Mouse (Mus musculus): Measurements from ENCODE around the gene Gm9844. TPM values are rescaled to one million over a fixed set of nuclear protein-coding genes. Genes with fewer than 3 reads are reported as not detected.

The Gm9844 gene
- 0.25 and 0.78 TPM in 2 replicates for polyA plus RNA-seq (2012; rRNA removed)

GRCm38 (mm10) chr7:24861913-24862312 lies at the start of gene Gm9844:
TSS of gene Gm9844 (plus strand) at chr7:24862213.

DNA sequence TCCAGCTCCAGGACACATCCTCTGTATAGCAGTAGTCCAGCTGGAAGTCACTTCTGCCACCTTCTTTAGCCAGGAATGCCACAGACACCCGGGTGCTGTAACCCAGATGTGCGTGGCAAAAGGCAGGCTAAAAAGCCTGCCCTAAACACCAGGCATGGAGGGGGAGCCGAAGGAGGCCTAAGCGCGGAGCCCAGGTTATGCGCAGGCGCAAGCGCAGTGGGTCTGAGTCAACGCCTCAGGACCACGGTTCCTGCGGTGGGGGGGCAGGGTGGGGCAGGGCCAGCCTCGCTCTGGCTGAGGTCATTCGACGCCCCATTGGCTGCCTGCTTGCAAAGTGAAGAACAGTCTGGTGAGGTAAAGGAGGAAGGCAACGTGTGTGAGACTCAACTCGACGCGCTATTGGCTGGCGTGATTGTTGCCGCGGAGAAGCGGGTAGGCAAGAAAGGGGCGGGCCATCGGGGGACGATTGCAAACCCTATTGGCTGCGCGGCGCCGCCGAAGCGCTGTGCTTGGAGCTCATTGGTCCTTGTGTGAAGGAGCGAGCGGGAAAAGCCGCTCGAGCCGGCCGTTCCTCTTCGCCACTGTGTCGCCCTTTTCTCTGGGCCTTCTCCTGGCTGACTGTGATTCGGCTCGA lies 7.6 kb downstream of the Gm9844 start, which contains the start of the genes Lypd4 and Dmrtc2:
Gene Lypd4, minus strand, starts transcription at position 410 of the 634 bp plus-strand sequence.
Gene Dmrtc2, plus strand, starts transcription at position 526 of the 634 bp plus-strand sequence.

DNA sequence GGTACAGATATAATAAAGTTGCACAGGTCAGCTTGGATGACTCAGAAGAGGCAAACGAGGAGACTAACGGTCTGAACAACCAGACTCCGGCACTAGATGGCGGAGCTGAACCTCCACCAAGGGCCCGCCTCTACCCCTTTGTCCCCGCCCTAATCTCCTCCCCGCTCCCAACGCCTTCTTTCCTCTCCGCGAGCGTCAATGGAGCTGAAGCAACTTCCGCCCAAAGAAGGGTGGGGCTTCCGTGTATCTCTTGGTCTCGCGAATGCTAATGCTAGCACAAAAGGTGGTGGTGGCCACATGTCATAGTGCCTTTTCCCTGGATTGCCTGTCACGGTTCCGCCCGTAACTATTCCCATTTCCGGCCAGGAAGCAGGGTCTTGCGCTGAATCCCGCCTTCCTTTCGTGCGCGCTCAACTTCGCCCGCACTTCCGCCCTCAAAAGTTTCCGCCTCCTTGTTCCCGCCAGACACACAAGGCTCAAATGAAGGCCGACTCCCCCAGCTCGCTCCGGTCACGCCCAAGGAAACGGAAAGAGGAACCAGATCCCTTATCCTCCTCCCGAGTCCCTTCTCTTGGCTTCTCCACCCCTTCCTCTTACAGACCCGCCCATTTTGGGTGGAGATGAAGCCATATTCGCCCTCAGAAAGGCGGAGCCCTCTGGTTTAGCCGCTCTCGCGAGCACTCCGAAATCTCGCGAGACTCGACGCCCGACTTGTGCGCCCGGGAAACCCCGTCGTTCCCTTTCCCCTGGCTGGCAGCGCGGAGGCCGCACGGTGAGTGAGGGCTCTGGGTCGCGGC lies 22.1 kb downstream of the Gm9844 start, which contains the start of gene Rps19:
Gene Rps19, plus strand, starts transcription at position 476 of the 797 bp plus-strand sequence.

DNA sequence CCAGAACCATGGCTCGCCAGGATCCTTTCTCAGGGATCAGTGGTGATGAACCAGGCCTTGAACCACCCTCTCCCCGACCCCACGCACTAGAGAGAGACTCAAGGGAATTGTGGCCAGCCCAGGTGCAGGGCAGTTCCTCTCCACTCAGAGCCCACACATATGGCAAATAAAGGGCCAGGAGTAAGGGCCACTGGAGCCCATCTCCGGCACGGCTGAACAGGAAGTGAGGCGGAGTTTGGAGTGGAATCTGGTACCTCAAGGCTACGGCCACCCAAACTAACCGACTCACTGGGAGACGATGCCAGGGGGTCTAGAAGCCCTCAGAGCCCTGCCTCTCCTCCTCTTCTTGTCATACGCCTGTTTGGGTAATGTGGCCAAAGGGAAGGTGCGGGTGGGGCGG lies 35.2 kb downstream of the Gm9844 start, which contains the start of gene Cd79a:
Gene Cd79a, plus strand, starts transcription at position 158 of the 400 bp plus-strand sequence.

GRCm38 (mm10) chr7:24902630-24903443 lies 40.8 kb downstream of the Gm9844 start, which contains the start of gene Arhgef1:
TSS of gene Arhgef1 (plus strand) at chr7:24902912.

Other genes with a start within 250 kb of the Gm9844 start
- 168 and 173 TPM in 2 replicates for gene Lypd3, start 225.7 kb upstream of the Gm9844 start, polyA plus RNA-seq (2012; rRNA removed)
- not detected in 2 replicates for gene Tex101, start 185.5 kb upstream of the Gm9844 start, polyA plus RNA-seq (2012; rRNA removed)
- not detected in 2 replicates for gene BC049730, start 153.0 kb upstream of the Gm9844 start, polyA plus RNA-seq (2012; rRNA removed)
- gene Gm4763, start 135.3 kb upstream of the Gm9844 start, polyA plus RNA-seq (2012; rRNA removed) = not detected in 2 replicates
- 2.9 and 3.4 TPM in 2 replicates for gene Cd177, start 101.9 kb upstream of the Gm9844 start, polyA plus RNA-seq (2012; rRNA removed)
- 3.0 and 3.4 TPM in 2 replicates for gene Ceacam10, start 85.0 kb upstream of the Gm9844 start, polyA plus RNA-seq (2012; rRNA removed)
- gene Lypd4, start 7.7 kb downstream of the Gm9844 start, polyA plus RNA-seq (2012; rRNA removed) = not detected in 2 replicates
- gene Dmrtc2, start 7.8 kb downstream of the Gm9844 start, polyA plus RNA-seq (2012; rRNA removed) = not detected in 2 replicates
- 211 and 227 TPM in 2 replicates for gene Rps19, start 22.2 kb downstream of the Gm9844 start, polyA plus RNA-seq (2012; rRNA removed)
- gene Cd79a, start 35.2 kb downstream of the Gm9844 start, polyA plus RNA-seq (2012; rRNA removed) = 0.43 and 0.72 TPM in 2 replicates
- 90.9 and 91.2 TPM in 2 replicates for gene Arhgef1, start 40.7 kb downstream of the Gm9844 start, polyA plus RNA-seq (2012; rRNA removed)
- not detected in 2 replicates for gene Gm4881, start 82.3 kb downstream of the Gm9844 start, polyA plus RNA-seq (2012; rRNA removed)
- 348 and 466 TPM in 2 replicates for gene Rabac1, start 110.5 kb downstream of the Gm9844 start, polyA plus RNA-seq (2012; rRNA removed)
- gene Atp1a3, start 143.7 kb downstream of the Gm9844 start, polyA plus RNA-seq (2012; rRNA removed) = 0.75 and 1.8 TPM in 2 replicates
- gene Grik5, start 210.1 kb downstream of the Gm9844 start, polyA plus RNA-seq (2012; rRNA removed) = 20.0 and 23.3 TPM in 2 replicates
- gene Zfp574, start 210.4 kb downstream of the Gm9844 start, polyA plus RNA-seq (2012; rRNA removed) = 22.3 and 26.9 TPM in 2 replicates

Data from stomach, adult 2 months (tissue).